Mouse (Mus musculus): ENCODE data around the gene Mcm9. TPM values are rescaled to one million over a fixed set of nuclear protein-coding genes. Genes with fewer than 3 reads are reported as not detected.

The Mcm9 gene
- polyA plus RNA-seq, 1 experiment from 2014 or later: 9.3 TPM

Other genes with a start within 250 kb of the Mcm9 start
- 75.8 and 89.4 TPM in 2 replicates for gene Asf1a, start 33.7 kb downstream of the Mcm9 start, polyA plus RNA-seq (2015; fragmentation: Nextera tagmentation; extraction: Ambion mirVana)
- 3.3 and 4.9 TPM in 2 replicates for gene Fam184a, start 120.7 kb upstream of the Mcm9 start, polyA plus RNA-seq (2015; fragmentation: Nextera tagmentation; extraction: Ambion mirVana)

Measured in limb, embryonic 15.5 days (tissue).